Mouse (Mus musculus) forebrain, embryonic 12.5 days (tissue): ENCODE data around the gene Cmss1. TPM values are rescaled to one million over a fixed set of nuclear protein-coding genes. Genes with fewer than 3 reads are reported as not detected.
"Not testable (repeated sequence)": the region's sequence is repeated elsewhere in the genome, so short reads cannot be mapped to it uniquely, and the experiment has no call there.

Experiments
- ATAC-seq: fragments of 200-750 bp; cut with Nextera tagmentation; 2 replicates; pipeline ENCODE4 v1.8.0; 2017; ENCODE audit warnings: moderate TSS enrichment; ENCODE audit not compliant: low FRiP score
- H3K27ac ChIP-seq: fragments of 300-500 bp; sonication (generic); 2 replicates; pipeline ENCODE4 v1.5.1; 2016; ENCODE audit warnings: mild to moderate bottlenecking
- H3K27me3 ChIP-seq: fragments of 300-500 bp; sonication (generic); 2 replicates; pipeline ENCODE4 v1.6.1; 2016; ENCODE audit warnings: mild to moderate bottlenecking
- H3K36me3 ChIP-seq: fragments of 300-500 bp; sonication (generic); replicated peaks from 2 replicates; pipeline ENCODE4 v1.6.1; 2016; ENCODE audit warnings: mild to moderate bottlenecking
- H3K4me1 ChIP-seq: fragments of 300-500 bp; sonication (generic); 2 replicates; pipeline ENCODE4 v1.6.1; 2016
- H3K4me2 ChIP-seq: fragments of 300-500 bp; sonication (generic); 2 replicates; pipeline ENCODE4 v1.6.1; 2016; ENCODE audit warnings: mild to moderate bottlenecking, moderate library complexity
- H3K4me3 ChIP-seq: fragments of 300-500 bp; sonication (generic); replicated peaks from 2 replicates; pipeline ENCODE4 v1.5.1; 2016; ENCODE audit warnings: mild to moderate bottlenecking
- H3K9ac ChIP-seq: fragments of 300-500 bp; sonication (generic); 2 replicates; pipeline ENCODE4 v1.6.1; 2016; ENCODE audit warnings: mild to moderate bottlenecking
- H3K9me3 ChIP-seq: fragments of 300-500 bp; sonication (generic); 2 replicates; pipeline ENCODE4 v1.6.1; 2016
- WGBS: fragments of 180-500 bp; shearing (Covaris S2); methylation state at CpG from one replicate; pipeline ENCODE4 v1.1.7; 2016; 5-methylcytosine and 5-hydroxymethylcytosine counted together
- polyA plus RNA-seq: library from polyadenylated mRNA; unstranded; fragments of >200 nt; fragmentation: Nextera tagmentation; extraction: Ambion mirVana; gene quantifications from 2 replicates; pipeline ENCODE4 v1.2.1, GENCODE M21; 2016

Cmss1 gene
- polyA plus RNA-seq, 1 experiment from 2014 or later: 48.2 TPM

DNA sequence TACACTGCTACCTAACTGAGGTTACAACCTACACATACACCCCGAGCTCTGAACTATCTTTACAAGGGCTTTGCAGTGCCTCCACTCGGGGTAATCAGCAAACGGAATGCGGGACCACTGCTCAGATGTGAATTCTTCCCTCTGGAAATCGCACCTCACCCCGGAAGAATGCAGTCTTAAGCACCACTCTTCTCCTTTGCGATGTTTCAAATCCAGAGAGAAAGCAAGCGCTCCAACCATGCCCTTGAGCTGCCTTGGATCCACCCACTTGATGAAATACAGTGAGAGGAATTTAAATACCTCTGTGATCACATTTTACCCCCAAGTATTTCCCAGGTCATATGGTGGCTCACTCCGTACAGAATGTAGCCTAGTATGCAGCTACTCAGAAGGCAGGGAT, 189.6 kb downstream of the Cmss1 start:
- ATAC-seq: no peak
- no peaks in the 10 kb centered on the region for H3K27me3 ChIP-seq
- H3K9me3 ChIP-seq: no peaks in the 10 kb centered on the region
- no peak overlapping the region for H3K27ac ChIP-seq
- H3K4me3 ChIP-seq: no peak overlapping the region
- H3K4me1 ChIP-seq: no peaks in the 10 kb centered on the region
- H3K36me3 ChIP-seq: no peaks in the 10 kb centered on the region
- no peak overlapping the region for H3K9ac ChIP-seq
- 89% methylated on average over 9 of the region's 9 CpGs for WGBS
- no peak overlapping the region for H3K4me2 ChIP-seq

DNA sequence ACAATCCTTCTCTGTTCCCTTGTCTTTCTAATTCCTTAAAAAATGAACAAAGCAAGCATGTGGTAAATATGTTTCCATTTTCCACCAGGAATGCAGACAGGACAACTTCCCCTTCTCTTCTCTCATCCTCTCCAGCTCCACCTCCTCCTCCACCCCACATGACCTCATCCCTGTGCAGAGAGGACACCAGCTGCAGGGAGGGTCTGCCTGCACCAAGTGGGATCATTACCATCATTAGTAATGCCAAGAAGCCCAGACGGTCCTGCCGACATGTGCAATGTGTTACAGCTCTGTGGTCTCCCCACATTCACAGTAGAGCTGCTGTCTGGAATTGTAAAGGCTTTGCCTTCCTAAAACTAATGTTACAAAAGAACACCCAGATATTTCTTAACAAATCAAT, 190.6 kb downstream of the Cmss1 start:
- no peak overlapping the region for H3K9ac ChIP-seq
- H3K4me2 ChIP-seq: no peak overlapping the region
- H3K4me1 ChIP-seq: no peaks in the 10 kb centered on the region
- WGBS: 66% methylated on average over 2 of the region's 2 CpGs
- no peaks in the 10 kb centered on the region for H3K36me3 ChIP-seq
- H3K27ac ChIP-seq: no peak overlapping the region
- H3K4me3 ChIP-seq: no peak overlapping the region
- no peaks in the 10 kb centered on the region for H3K27me3 ChIP-seq
- no peaks in the 10 kb centered on the region for H3K9me3 ChIP-seq
- no peak for ATAC-seq

- 62% methylated on average over 4 of the region's 4 CpGs for WGBS
- no peaks in the 10 kb centered on the region for H3K4me1 ChIP-seq
- ATAC-seq: no peak
- H3K9me3 ChIP-seq: no peaks in the 10 kb centered on the region
- H3K27me3 ChIP-seq: no peaks in the 10 kb centered on the region
- H3K4me2 ChIP-seq: no peak overlapping the region
- H3K4me3 ChIP-seq: no peak overlapping the region
- H3K27ac ChIP-seq: no peak overlapping the region
- no peaks in the 10 kb centered on the region for H3K36me3 ChIP-seq
- H3K9ac ChIP-seq: no peak overlapping the region
Measured at GRCm38 (mm10) chr16:57412766-57413165, 193.9 kb downstream of the Cmss1 start.

DNA sequence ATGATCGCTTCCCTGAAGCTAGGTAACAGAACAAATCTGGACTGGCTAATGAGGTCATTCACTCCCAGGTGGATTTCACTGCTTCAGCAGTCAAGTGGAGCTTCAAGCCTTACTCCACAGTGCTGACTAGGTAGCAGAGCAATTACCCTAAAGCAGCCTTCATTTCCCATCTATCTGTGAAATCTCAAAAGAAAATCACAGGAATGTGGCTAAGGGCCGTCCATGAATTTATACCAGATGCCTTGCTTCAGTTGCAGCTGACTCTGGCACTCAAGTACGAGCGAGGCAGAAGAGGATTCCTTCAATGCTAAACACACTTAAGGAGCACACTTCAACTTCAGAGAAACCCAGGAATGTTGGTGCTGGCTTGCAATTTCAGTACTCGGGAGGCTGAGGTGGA, 202.8 kb downstream of the Cmss1 start:
- ATAC-seq: no peak
- no peaks in the 10 kb centered on the region for H3K9me3 ChIP-seq
- H3K4me3 ChIP-seq: no peak overlapping the region
- no peak overlapping the region for H3K9ac ChIP-seq
- no peak overlapping the region for H3K27ac ChIP-seq
- WGBS: 79% methylated on average over 5 of the region's 5 CpGs
- H3K27me3 ChIP-seq: no peaks in the 10 kb centered on the region
- no peaks in the 10 kb centered on the region for H3K4me1 ChIP-seq
- H3K36me3 ChIP-seq: no peaks in the 10 kb centered on the region
- no peak overlapping the region for H3K4me2 ChIP-seq

GRCm38 (mm10) chr16:57402910-57403309, 203.8 kb downstream of the Cmss1 start:
- Histone ChIP-seq H3K9me3 (no peaks in the 10 kb centered on the region), H3K4me1 (no peaks in the 10 kb centered on the region), H3K4me3 (no peak overlapping the region), H3K9ac (no peak overlapping the region), H3K4me2 (no peak overlapping the region), H3K27me3 (no peaks in the 10 kb centered on the region), H3K27ac (no peak overlapping the region), H3K36me3 (no peaks in the 10 kb centered on the region)
- ATAC-seq: no peak
- WGBS: 90% methylated on average over 4 of the region's 4 CpGs

- no peaks in the 10 kb centered on the region for H3K36me3 ChIP-seq
- no peak overlapping the region for H3K27ac ChIP-seq
- no peak overlapping the region for H3K9ac ChIP-seq
- no peak for ATAC-seq
- no peaks in the 10 kb centered on the region for H3K4me1 ChIP-seq
- 52% methylated on average over 6 of the region's 6 CpGs for WGBS
- H3K4me2 ChIP-seq: no peak overlapping the region
- H3K27me3 ChIP-seq: no peaks in the 10 kb centered on the region
- no peak overlapping the region for H3K4me3 ChIP-seq
- no peaks in the 10 kb centered on the region for H3K9me3 ChIP-seq
Measured at GRCm38 (mm10) chr16:57401702-57402101, 205.0 kb downstream of the Cmss1 start.

DNA sequence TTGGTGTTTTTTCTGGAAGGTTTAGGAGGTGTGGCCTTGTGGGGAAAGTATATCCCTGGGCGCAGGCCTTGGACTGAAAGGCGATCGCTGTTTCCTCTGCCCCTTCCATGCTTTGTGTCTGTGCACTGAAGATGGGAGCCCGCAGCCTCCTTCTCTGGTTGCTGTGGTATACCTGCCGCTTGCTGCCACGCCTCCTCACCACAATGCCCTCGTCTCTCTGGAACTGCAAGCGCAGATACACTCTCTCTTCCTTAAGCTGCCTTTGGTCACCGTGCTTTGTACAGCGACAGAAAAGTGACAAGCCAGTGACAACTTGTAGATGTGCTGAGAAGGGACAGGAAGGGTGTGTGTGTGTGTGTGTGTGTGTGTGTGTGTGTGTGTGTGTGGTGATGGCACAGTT, 207.1 kb downstream of the Cmss1 start:
- no peak overlapping the region for H3K4me3 ChIP-seq
- WGBS: 81% methylated on average over 10 of the region's 10 CpGs
- ATAC-seq: no peak
- no peaks in the 10 kb centered on the region for H3K4me1 ChIP-seq
- no peak overlapping the region for H3K27ac ChIP-seq
- no peaks in the 10 kb centered on the region for H3K27me3 ChIP-seq
- H3K36me3 ChIP-seq: no peaks in the 10 kb centered on the region
- H3K9ac ChIP-seq: no peak overlapping the region
- H3K4me2 ChIP-seq: no peak overlapping the region
- H3K9me3 ChIP-seq: no peaks in the 10 kb centered on the region

DNA sequence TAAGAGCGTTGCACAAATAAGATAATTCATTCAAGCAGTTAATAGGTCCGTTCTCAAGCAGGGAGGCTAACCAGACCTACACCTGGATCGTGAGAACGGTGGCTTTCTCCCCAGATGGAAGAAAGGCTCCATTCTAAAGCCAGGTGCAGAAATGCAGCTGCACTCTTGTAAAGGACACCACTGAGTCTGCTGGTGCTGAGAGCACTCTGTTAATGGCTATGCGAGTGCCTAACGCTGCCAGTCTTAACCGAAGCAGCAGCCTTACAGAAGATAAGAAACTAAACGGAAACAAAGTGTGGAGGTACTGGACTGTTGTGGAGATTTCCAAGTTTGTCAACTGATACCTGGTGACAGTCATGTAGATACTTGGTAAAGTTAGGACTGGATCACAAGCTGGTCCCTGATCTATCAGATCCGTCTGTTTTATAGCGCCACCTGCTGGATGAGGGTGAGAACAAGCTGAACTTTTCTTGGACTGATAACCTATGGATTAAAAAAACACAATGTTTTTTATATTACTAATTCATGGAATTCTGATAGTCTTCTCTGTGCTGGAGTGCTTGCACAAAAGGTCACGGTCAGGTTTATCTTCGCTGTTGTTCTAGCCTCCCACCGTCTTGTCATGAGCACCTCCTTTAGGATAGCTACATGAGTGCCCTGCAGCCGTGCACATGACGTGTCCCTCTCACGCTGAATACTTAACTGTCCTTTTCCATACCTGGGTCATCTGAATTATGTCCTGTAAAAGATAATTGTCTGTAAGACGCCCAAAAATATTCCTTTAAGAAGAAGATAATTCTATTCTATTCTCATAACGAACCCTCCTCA, 208.1 kb downstream of the Cmss1 start:
- no peaks in the 10 kb centered on the region for H3K9me3 ChIP-seq
- no peaks in the 10 kb centered on the region for H3K27me3 ChIP-seq
- no peaks in the 10 kb centered on the region for H3K36me3 ChIP-seq
- no peak overlapping the region for H3K27ac ChIP-seq
- no peak overlapping the region for H3K4me3 ChIP-seq
- no peak overlapping the region for H3K4me2 ChIP-seq
- no peaks in the 10 kb centered on the region for H3K4me1 ChIP-seq
- no peak overlapping the region for H3K9ac ChIP-seq
- ATAC-seq: peak; percentile 62; the same call in 1 of the 2 replicates
- 50% methylated on average over 18 of the region's 18 CpGs for WGBS

- H3K36me3 ChIP-seq: no peaks in the 10 kb centered on the region
- H3K9ac ChIP-seq: no peak overlapping the region
- no peak overlapping the region for H3K27ac ChIP-seq
- no peak for ATAC-seq
- no peak overlapping the region for H3K4me3 ChIP-seq
- 77% methylated on average over 6 of the region's 6 CpGs for WGBS
- H3K4me2 ChIP-seq: no peak overlapping the region
- H3K27me3 ChIP-seq: no peaks in the 10 kb centered on the region
- no peaks in the 10 kb centered on the region for H3K9me3 ChIP-seq
- H3K4me1 ChIP-seq: no peaks in the 10 kb centered on the region
Measured at GRCm38 (mm10) chr16:57397845-57398244, 208.8 kb downstream of the Cmss1 start.

DNA sequence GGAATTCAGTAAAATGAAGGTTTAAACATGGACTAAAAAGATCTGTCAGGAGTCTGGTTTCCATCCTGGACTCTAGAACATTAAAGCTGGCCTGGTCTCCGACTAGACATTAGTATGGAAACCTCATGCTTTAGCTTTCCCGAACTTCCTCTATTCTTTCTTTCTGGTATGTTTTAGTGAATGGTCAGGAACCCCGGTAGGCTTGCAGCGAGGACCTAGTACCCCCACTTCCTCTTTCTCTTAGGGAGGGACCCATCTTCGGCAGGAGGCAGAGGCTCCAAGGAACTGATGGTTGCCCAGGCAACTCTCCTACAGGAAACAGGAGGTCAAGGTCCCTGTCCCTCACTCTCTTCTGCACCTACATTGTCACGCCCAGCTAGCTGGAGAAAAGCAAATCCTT, 210.4 kb downstream of the Cmss1 start:
- Histone ChIP-seq H3K9ac (no peak overlapping the region), H3K4me2 (no peak overlapping the region), H3K9me3 (no peaks in the 10 kb centered on the region), H3K27ac (no peak overlapping the region), H3K4me1 (no peaks in the 10 kb centered on the region), H3K36me3 (no peaks in the 10 kb centered on the region), H3K4me3 (no peak overlapping the region), H3K27me3 (no peaks in the 10 kb centered on the region)
- WGBS: 81% methylated on average over 6 of the region's 6 CpGs
- no peak for ATAC-seq

DNA sequence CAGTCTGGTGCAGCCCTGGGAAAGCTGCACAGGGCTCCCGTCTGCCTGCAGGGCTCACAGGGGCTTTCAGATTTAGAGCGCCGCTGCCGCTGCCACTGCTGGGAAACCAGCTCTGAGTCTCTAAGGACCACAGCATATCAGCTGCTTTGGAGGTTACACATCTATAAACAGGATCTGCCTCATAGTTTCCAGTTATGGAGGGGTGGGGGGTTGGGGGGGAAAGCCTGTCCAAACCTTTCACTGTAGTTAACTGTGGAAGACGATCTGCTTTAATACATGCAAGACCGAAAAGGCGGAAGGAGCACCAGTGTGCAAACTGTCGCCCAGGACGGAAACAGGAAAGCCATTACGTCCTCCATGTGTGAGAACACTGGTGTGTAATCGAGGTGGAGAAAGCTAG, 213.5 kb downstream of the Cmss1 start:
- H3K36me3 ChIP-seq: no peaks in the 10 kb centered on the region
- H3K4me1 ChIP-seq: no peaks in the 10 kb centered on the region
- no peak for ATAC-seq
- H3K27ac ChIP-seq: no peak overlapping the region
- no peak overlapping the region for H3K4me2 ChIP-seq
- H3K4me3 ChIP-seq: no peak overlapping the region
- H3K9ac ChIP-seq: no peak overlapping the region
- H3K9me3 ChIP-seq: no peaks in the 10 kb centered on the region
- WGBS: 75% methylated on average over 11 of the region's 11 CpGs
- H3K27me3 ChIP-seq: no peaks in the 10 kb centered on the region

GRCm38 (mm10) chr16:57392461-57392860, 214.2 kb downstream of the Cmss1 start:
- H3K9ac ChIP-seq: no peak overlapping the region
- no peaks in the 10 kb centered on the region for H3K9me3 ChIP-seq
- H3K36me3 ChIP-seq: no peaks in the 10 kb centered on the region
- ATAC-seq: no peak
- no peak overlapping the region for H3K4me3 ChIP-seq
- H3K27me3 ChIP-seq: no peaks in the 10 kb centered on the region
- 80% methylated on average over 2 of the region's 2 CpGs for WGBS
- H3K4me2 ChIP-seq: no peak overlapping the region
- H3K4me1 ChIP-seq: no peaks in the 10 kb centered on the region
- no peak overlapping the region for H3K27ac ChIP-seq

DNA sequence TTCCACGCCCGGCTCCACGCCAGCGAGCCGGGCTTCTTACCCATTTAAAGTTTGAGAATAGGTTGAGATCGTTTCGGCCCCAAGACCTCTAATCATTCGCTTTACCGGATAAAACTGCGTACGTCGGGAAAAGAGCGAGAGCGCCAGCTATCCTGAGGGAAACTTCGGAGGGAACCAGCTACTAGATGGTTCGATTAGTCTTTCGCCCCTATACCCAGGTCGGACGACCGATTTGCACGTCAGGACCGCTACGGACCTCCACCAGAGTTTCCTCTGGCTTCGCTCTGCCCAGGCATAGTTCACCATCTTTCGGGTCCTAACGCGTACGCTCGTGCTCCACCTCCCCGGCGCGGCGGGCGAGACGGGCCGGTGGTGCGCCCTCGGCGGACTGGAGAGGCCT, 215.5 kb downstream of the Cmss1 start:
- 34% methylated on average over 27 of the region's 39 CpGs for WGBS
- not testable (repeated sequence) for H3K4me2 ChIP-seq, ATAC-seq, H3K9me3 ChIP-seq, H3K9ac ChIP-seq, H3K4me3 ChIP-seq, H3K27ac ChIP-seq, H3K4me1 ChIP-seq, H3K36me3 ChIP-seq, H3K27me3 ChIP-seq
